Mouse (Mus musculus) cerebellum, adult 2 months (tissue): ENCODE data around the gene Cwh43. TPM values are rescaled to one million over a fixed set of nuclear protein-coding genes. Genes with fewer than 3 reads are reported as not detected.

ENCODE experiments used
- DNase-seq, 2 experiments: peaks; one replicate each; pipeline ENCODE4 v3.0.0; 2021
- H3K27ac ChIP-seq: fragments of 200-500 bp; 2 replicates; pipeline ENCODE4 v1.5.1; 2012; ENCODE audit warnings: low read length, control low read depth, inconsistent platforms; ENCODE audit not compliant: insufficient read depth
- H3K27me3 ChIP-seq: fragments of 200-500 bp; 2 replicates; pipeline ENCODE4 v1.6.1; 2012; ENCODE audit warnings: inconsistent platforms, mild to moderate bottlenecking, low read length, moderate library complexity; ENCODE audit not compliant: control insufficient read depth, insufficient read depth
- H3K4me1 ChIP-seq: fragments of 200-500 bp; 2 replicates; pipeline ENCODE4 v1.6.1; 2011; ENCODE audit warnings: low read length; ENCODE audit not compliant: control insufficient read depth, insufficient read depth
- H3K4me3 ChIP-seq: fragments of 200-500 bp; replicated peaks from 2 replicates; pipeline ENCODE3; 2011; ENCODE audit warnings: mild to moderate bottlenecking, low read depth, low read length, control low read depth; ENCODE audit not compliant: insufficient read depth
- CTCF ChIP-seq: fragments of 200-500 bp; IDR thresholded peaks from 2 replicates; pipeline ENCODE4 v1.5.1; 2011; ENCODE audit warnings: low read depth, mild to moderate bottlenecking, control low read depth, low read length, moderate library complexity, borderline replicate concordance; ENCODE audit not compliant: insufficient read depth
- POLR2A ChIP-seq: fragments of 200-500 bp; IDR thresholded peaks from 2 replicates; pipeline ENCODE4 v1.6.1; 2011; ENCODE audit warnings: low read length, control low read depth, borderline replicate concordance; ENCODE audit not compliant: insufficient read depth
- WGBS: fragments of 180-500 bp; shearing (Covaris S2); methylation state at CpG from one replicate; pipeline ENCODE4 v1.1.7; 2018; 5-methylcytosine and 5-hydroxymethylcytosine counted together
- polyA plus RNA-seq: library from polyadenylated mRNA; depleted of rRNA; stranded (reverse); fragments of >200 nt; gene quantifications from 2 replicates; pipeline ENCODE4 v1.2.3, GENCODE M21; 2012

Cwh43 gene
- polyA plus RNA-seq, 1 experiment = 0.20 TPM

DNA sequence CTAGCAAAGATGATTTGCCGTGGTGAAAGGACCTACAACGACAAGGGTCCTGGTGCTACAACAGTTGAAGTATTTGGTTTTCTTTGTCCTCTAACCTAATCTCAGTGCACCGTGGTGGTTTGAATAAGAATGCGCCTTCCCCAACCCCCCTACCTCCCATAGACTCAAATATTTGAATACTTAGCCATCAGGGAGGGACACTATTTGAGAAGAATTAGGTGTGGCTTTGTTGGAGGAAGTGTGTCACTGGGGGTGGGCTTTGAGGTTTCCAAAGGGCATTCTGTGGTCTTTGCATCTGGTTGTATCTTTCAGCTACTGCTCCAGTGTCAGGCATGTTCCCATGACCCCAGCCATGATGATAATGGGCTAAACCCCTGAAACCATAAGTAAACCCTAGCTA lies 38.0 kb upstream of the Cwh43 start:
- Histone ChIP-seq H3K4me1 (no peaks in the 10 kb centered on the region), H3K4me3 (no peak overlapping the region), H3K27ac (no peak overlapping the region), H3K27me3 (no peaks in the 10 kb centered on the region; the same call in 1 of the 2 replicates)
- DNase-seq = no peak
- WGBS = 81% methylated on average over 4 of the region's 4 CpGs
- TF ChIP-seq CTCF = no peak
- TF ChIP-seq POLR2A = no peak

- Histone ChIP-seq H3K27me3 (no peaks in the 10 kb centered on the region), H3K27ac (no peak overlapping the region), H3K4me3 (no peak overlapping the region), H3K4me1 (no peaks in the 10 kb centered on the region)
- no peak for DNase-seq
- WGBS = 59% methylated on average over 10 of the region's 10 CpGs
- TF ChIP-seq CTCF = no peak
- TF ChIP-seq POLR2A = no peak
Observed at GRCm38 (mm10) chr5:73368845-73369447, 36.9 kb upstream of the Cwh43 start.

DNA sequence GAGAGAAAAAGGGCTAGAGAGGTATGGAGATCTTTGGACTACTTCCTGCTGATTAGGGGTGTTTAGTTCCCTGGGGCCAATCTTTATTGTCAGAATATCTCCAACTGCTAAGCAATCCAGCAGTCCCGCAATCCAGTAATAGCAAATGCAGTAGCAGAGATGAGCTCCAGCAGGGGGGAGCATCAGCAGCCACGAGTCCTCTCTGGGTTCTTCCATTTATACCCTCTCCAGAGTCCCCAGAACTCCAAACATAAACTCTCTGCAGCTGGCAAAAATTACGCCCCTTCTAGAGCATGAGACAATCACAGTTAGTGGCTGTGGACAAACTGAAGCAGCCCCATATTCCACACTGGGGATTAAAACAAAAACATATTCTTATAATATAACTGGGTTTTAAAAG lies 36.1 kb upstream of the Cwh43 start:
- Histone ChIP-seq H3K4me3 (no peak overlapping the region), H3K27ac (no peak overlapping the region), H3K27me3 (no peaks in the 10 kb centered on the region), H3K4me1 (no peaks in the 10 kb centered on the region)
- WGBS = 50% methylated on average over 3 of the region's 3 CpGs
- DNase-seq = no peak
- no peak for TF ChIP-seq POLR2A
- TF ChIP-seq CTCF = no peak

DNA sequence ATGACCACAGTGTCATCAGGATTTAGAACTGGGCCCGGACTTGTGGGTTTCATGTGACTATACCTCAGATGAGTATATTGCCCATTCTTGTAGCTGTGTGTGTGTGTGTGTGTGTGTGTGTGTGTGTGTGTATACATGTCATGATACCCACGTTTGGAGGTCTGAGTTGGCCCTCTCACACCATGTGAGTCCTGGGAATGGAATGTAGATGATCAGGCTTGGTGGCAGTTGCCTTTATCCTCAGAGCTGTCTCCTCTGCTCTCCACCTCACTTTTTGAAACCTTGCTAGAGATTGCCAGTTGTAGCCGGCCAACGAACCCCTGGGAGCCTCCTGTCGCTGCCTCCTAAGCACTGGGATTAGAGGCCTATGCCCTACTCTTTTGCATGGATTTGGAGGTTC lies 33.3 kb upstream of the Cwh43 start:
- no peak for DNase-seq
- no peaks in the 10 kb centered on the region for H3K27me3 ChIP-seq
- H3K4me1 ChIP-seq = no peaks in the 10 kb centered on the region
- H3K27ac ChIP-seq = no peak overlapping the region
- no peak for TF ChIP-seq POLR2A
- TF ChIP-seq CTCF = no peak
- no peak overlapping the region for H3K4me3 ChIP-seq
- WGBS = 85% methylated on average over 5 of the region's 5 CpGs

- 60% methylated on average over 3 of the region's 3 CpGs for whole genome bisulfite sequencing
Observed at GRCm38 (mm10) chr5:73373184-73373583, 32.7 kb upstream of the Cwh43 start.

GRCm38 (mm10) chr5:73376041-73376440 lies 29.8 kb upstream of the Cwh43 start:
- WGBS = 45% methylated on average over 9 of the region's 9 CpGs
- H3K4me1 ChIP-seq = no peaks in the 10 kb centered on the region
- no peak overlapping the region for H3K4me3 ChIP-seq
- DNase-seq = no peak
- no peak for TF ChIP-seq POLR2A
- no peak for TF ChIP-seq CTCF
- H3K27me3 ChIP-seq = no peaks in the 10 kb centered on the region; the same call in 1 of the 2 replicates
- no peak overlapping the region for H3K27ac ChIP-seq

More at GRCm38 (mm10) chr5:73373184-73373583, 32.7 kb upstream of the Cwh43 start:
- no peak overlapping the region for H3K4me3 ChIP-seq
- TF ChIP-seq CTCF = no peak
- TF ChIP-seq POLR2A = no peak
- H3K27me3 ChIP-seq = no peaks in the 10 kb centered on the region
- no peaks in the 10 kb centered on the region for H3K4me1 ChIP-seq
- H3K27ac ChIP-seq = no peak overlapping the region
- DNase-seq = no peak

GRCm38 (mm10) chr5:73376491-73376890 lies 29.4 kb upstream of the Cwh43 start:
- DNase-seq = no peak
- H3K4me1 ChIP-seq = no peaks in the 10 kb centered on the region
- H3K4me3 ChIP-seq = no peak overlapping the region
- H3K27me3 ChIP-seq = no peaks in the 10 kb centered on the region; the same call in 1 of the 2 replicates
- no peak for TF ChIP-seq POLR2A
- no peak for TF ChIP-seq CTCF
- 83% methylated on average over 7 of the region's 7 CpGs for WGBS
- no peak overlapping the region for H3K27ac ChIP-seq

DNA sequence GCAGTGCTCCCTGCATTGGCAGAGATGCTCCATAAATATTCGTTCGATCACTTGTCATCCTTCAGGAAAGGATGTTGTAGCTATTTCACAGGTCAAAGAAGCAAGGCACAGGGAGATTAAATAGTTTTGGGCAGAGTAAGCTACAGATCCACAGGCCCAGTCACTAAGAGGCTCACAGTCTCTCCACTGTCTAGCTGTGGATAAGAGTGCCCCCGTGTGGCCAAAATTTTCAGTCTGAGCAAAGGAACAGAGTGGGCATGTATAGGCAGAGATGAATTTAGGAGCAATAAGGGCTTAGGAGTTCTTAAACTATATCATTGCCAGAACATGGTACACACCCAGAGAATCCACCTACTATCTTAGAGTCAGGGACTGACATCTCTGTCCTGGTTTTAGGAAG lies 26.0 kb upstream of the Cwh43 start:
- H3K4me3 ChIP-seq = no peak overlapping the region
- H3K27me3 ChIP-seq = no peaks in the 10 kb centered on the region; the same call in 1 of the 2 replicates
- H3K4me1 ChIP-seq = no peaks in the 10 kb centered on the region
- no peak overlapping the region for H3K27ac ChIP-seq
- WGBS = 33% methylated on average over 3 of the region's 3 CpGs
- TF ChIP-seq POLR2A (no peak), CTCF (peak; percentile 68; the same call in 1 of the 2 replicates)
- DNase-seq = peak; percentile 35 to 69

DNA sequence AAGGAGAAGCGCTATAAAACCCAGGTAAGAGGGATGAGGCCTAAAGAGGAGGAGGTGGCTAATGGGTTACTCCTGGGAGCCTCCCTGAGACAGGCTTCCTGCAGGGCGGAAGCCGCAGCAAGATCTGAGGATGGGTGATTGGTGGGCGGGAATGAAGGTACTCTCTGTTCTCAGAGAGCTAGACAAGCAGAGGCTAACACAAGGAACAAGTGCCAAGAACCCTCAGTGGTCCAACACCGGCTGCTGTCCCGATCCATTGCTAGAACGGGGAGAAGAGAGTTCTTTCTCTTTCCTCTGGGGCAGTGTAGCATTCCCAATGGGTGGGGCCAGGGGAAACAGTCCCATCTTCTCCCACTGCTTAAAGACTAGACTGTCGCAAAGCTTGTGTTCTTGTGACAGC lies 25.0 kb upstream of the Cwh43 start:
- Histone ChIP-seq H3K27me3 (no peaks in the 10 kb centered on the region; the same call in 1 of the 2 replicates), H3K4me1 (no peaks in the 10 kb centered on the region), H3K27ac (no peak overlapping the region), H3K4me3 (no peak overlapping the region)
- DNase-seq = no peak
- 37% methylated on average over 8 of the region's 8 CpGs for WGBS
- no peak for TF ChIP-seq CTCF
- TF ChIP-seq POLR2A = no peak
